Mouse (Mus musculus) right cerebral cortex, adult 2 months (tissue): ENCODE data around the gene Zfp618.

Experiments
- DNase-seq, 2 experiments: peaks; one replicate each; pipeline ENCODE4 v3.0.0; 2021 to 2022; ENCODE audit warnings: low spot score in 2 of 2

The Zfp618 gene

DNA sequence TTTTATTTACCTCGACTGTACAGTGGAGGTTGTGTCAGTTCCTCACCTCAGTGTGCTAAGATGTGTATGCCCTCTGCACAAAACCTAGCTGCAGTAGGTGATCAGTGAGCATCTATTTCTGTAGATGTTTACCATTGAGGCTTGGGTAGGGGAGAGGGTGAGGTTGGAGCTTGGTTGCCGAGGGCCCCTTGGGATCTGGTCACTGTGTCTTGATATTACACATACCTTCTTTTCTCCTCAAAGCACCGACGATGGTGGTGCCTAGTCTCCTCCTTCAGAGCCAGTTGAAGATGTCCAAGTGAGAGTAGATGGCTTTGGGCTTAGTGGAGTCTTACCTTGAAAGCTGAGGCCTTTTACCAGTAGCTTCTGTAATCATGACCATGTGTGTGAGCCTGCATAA lies 101.4 kb downstream of the Zfp618 start:
- no peak for DNase-seq

- DNase-seq: no peak
Observed at GRCm38 (mm10) chr4:63067822-63068221, 102.4 kb downstream of the Zfp618 start.

GRCm38 (mm10) chr4:63068499-63069175 lies 103.3 kb downstream of the Zfp618 start:
- DNase-seq: peak; percentile 68 to 72

DNA sequence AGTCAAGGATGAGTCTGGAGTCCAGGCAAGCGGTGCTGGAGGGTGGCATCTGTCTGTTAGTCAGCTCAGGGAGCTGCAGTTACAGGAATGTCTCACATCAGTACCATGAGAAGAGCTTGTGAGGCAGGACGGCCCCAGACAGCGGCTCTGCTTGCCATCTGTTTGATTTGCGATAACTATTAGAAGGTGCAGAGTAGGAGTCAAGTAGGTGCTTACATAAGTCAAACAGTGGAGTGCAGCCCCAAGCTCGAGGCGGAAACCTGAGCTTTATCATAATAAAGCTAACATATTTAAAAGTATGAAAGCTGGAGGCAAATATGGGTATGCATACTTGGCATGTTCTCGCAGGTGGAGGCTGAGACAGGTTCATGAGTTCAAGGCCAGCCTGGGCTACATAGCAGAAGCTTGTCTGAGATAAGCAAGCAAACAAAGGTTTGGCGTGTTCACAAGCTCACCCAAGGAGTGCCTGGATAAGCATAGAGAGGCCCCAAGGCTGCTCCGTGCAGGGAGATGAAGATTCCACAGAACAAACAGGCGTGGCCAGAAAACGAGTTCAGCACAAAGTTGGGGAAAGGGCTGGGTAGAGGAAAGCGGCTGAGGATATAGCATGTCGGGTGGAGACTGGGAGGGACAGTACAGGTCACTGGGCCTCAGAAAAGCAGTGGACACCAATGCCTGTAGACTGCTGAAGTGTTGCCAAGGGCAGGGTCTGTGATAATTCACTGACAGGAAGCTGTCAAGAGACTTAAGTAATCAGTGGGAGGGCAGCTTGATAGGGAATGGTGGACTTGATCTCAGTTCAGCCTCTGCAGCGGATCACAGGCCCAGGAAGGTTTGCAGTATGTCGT lies 106.3 kb downstream of the Zfp618 start:
- DNase-seq: peak in 1 of 2 experiments; percentile 17

DNA sequence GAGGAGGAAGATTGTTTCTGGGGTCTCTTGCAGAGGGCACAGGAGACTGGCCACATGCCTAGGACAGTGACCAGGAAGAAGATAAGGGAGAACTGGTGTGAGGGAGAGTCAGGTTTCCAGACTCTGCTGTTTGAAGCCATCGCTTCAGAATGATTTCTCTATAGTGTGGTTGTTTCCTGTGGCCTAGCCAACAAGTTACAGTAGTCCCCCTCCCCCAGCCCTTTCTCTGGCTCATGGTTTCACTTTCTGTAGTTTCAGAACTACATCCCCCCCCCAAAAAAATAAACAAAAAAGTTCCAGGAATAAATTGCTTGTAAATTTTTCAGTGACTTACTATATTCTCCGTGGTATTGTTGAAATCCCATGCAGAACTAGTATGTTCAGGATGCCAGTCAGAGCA lies 107.8 kb downstream of the Zfp618 start:
- no peak for DNase-seq

GRCm38 (mm10) chr4:63079159-63079558 lies 113.8 kb downstream of the Zfp618 start:
- no peak for DNase-seq

GRCm38 (mm10) chr4:63084473-63084889 lies 119.1 kb downstream of the Zfp618 start:
- peak; percentile 57 for DNase-seq

GRCm38 (mm10) chr4:63089484-63089883 lies 124.1 kb downstream of the Zfp618 start:
- DNase-seq: no peak

- DNase-seq: no peak
Observed at GRCm38 (mm10) chr4:63091151-63091550, 125.8 kb downstream of the Zfp618 start.

- DNase-seq: no peak
Observed at GRCm38 (mm10) chr4:63097603-63098002, 132.2 kb downstream of the Zfp618 start.

DNA sequence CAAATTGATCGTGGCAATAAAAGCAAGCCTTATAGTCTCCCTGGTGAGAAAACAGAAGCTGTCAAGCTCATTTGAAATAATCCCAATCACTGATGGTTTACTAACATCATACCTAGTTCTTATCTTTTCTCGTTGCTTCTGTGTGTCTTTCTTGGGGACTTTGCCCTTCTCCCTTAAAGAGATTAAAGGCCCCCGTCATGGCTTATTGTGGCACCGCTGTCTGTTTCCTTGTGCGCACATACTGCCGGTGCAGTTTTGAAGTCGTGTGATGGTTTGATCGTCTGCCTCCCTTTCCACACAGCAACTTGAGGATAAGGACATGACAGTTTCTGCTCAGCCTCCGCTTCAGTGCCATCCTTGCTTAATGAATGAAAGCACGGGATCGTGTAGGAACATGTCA lies 135.1 kb downstream of the Zfp618 start:
- DNase-seq: no peak

GRCm38 (mm10) chr4:63102025-63102424 lies 136.7 kb downstream of the Zfp618 start:
- DNase-seq: no peak

- no peak for DNase-seq
Observed at GRCm38 (mm10) chr4:63105651-63106050, 140.3 kb downstream of the Zfp618 start.

- peak; percentile 84 for DNase-seq
Observed at GRCm38 (mm10) chr4:63118639-63119437, 153.5 kb downstream of the Zfp618 start.

- DNase-seq: peak; percentile 15 to 20
Observed at GRCm38 (mm10) chr4:63124861-63125466, 159.6 kb downstream of the Zfp618 start.

DNA sequence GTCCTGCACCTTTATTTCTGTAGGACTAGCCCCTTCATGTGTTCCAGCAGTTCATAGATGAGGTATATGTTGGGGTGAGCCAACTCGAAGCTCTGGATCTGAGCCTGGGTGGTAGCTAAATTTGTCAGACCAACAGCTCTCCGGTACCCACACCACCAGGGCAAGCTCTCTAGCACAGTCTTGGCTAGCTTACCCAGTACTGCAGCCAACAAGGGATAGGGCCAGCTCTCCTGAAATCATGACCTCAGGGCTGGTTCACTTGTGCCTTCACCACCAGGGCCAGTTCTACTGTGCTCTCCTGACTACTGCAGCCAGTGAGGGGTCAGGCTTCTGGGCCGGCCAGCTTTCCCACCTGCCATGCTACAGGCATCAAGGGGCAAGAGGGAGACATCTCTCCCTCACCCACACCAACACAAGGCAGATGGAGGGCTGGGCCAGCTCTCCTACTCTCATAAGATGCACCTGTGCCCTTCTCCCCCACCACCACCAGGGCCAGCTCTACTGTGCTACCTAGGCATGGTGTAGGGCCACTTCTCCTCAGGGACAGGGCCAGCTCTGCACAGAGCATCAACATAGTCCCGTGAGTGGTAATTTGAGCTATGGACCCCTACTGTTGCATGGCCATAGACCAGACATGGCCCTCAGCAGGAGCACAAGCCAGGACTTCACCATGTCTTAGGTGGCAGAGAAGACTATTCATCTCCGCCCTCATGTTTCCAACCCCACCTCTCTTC lies 164.7 kb downstream of the Zfp618 start:
- no peak for DNase-seq

- DNase-seq: no peak
Observed at GRCm38 (mm10) chr4:63147268-63147667, 181.9 kb downstream of the Zfp618 start.

- DNase-seq: no peak
Observed at GRCm38 (mm10) chr4:63151127-63151526, 185.8 kb downstream of the Zfp618 start.

DNA sequence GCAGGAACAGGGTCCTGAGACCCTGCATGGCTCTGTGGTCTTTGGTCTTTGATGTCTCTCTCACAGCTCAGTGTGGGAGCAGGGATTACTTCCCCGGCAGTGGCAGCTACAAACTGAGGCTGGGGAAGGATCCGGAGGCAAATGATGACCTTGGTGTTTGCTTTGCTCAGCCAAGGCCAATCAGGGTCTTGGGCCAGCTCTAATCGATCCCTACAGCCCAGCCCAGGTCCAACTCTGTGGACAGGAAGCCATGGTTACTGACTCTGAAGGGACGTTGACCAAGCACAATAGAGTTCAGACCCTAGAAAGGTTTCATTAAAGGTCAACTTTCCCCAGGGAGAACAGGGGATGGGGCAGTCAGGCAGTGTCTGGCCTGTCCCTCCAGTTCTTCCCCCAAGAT lies 188.7 kb downstream of the Zfp618 start:
- DNase-seq: no peak

DNA sequence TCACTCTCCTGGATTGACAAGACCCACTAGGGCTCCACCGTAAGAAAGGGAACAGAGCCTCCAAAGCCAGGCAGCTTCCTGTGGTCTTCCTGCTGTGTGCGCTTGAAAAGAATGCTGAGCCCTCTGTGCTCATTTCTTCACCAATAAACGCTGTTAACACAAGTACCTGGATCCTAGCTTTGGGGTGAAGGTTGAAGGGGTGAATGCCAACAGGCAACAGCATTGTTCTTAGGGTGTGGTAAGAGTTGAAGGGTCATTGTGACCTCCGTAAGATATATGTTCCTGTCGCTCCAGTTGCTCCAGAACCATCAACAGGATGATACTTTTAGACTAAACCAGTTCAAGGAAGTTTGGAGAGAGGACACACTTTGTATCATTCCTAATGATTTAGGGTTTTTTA lies 189.3 kb downstream of the Zfp618 start, which contains the start of gene Ambp:
Gene Ambp, minus strand, starts transcription at position 101 of the 400 bp plus-strand sequence.
- DNase-seq: no peak

- DNase-seq: no peak
Observed at GRCm38 (mm10) chr4:63155596-63155995, 190.2 kb downstream of the Zfp618 start.
